Mouse (Mus musculus) stomach, postnatal 0 days (tissue): Measurements from ENCODE around the gene Tsr3.
A peak's percentile ranks its signal among the peaks of the same experiment; 100 is the strongest.

ENCODE experiments used
- CTCF ChIP-seq: IDR thresholded peaks from 2 replicates; pipeline ENCODE4 v1.5.1; 2016; ENCODE audit warnings: antibody characterized with exemption, low read depth, mild to moderate bottlenecking, moderate library complexity
- EP300 ChIP-seq: optimal IDR thresholded peaks from 2 replicates; pipeline ENCODE3; 2016; ENCODE audit warnings: antibody characterized with exemption

DNA sequence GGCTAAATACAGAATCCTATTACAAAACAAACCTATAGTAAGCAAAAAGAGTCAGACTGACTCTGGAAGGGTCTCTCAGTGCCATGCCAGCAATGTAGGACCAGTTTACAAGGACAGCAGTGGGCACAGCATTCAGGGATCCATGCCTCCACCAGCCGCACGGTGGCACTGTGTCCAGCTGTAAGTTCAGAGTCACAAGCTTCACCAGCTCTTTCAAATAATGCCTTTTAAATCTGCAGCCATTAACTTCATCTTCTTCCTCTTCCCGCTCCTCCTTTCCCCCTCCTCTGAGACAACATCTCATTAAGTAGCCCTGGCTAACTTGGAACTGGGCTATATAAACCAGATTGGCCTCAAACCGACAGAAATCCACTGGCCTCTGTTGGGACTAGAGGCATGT is 48.9 kb downstream of the Tsr3 start:
- TF ChIP-seq CTCF (peak; percentile 78), EP300 (no peak)
